Mouse (Mus musculus) spleen, embryonic (tissue): ENCODE data around the gene Ndst2.

ENCODE experiments used
- CTCF ChIA-PET: fragments of 350-600 bp; sonication (Branson Sonifier 250); formaldehyde crosslinking; loops from one replicate; lab custom pipeline; 2022; lab: Charles Lee

The Ndst2 gene

DNA sequence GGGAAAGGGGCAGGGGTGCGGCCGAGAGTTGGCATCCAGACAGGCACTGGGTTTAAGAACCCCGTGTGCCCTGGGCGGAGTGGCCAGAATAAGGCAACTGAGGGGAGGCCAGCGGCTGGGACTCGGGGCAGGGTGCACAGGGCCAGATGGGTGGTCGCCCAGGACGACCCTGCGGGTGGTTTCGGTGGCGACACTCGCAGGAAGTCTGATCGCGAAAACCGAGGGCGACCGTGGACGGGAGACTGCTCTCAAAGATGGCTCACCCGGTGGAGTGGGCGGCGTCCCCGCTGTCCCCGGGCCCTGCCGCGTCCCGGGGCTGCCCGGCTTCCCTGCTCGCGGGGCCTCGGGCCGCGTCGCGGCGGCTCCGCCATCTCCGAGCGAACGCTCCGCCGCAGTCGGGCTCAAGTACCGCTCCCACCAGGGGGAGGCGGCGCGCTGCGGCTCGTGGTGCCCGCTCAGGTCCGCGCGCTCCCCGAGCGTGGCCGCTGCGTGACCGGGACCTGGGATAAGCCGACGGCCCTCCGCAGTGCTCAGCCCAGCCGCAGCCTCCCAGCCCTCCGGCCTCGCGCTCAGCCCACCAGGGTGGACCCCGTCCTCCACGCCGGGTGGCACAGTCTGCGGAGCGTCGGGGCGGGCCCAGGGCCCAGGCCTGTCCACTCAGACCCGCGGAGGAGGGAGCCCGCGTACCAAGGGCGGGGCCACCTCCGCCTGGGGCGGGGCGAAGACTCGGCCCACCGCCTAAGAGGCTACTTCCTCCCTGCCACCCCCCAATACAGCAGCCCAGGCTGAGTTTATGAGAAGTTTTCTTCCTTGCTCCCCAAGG lies at the start of gene Ndst2:
Gene Ndst2 (minus strand): TSS at position 611 of the 823 bp plus-strand sequence.
- CTCF ChIA-PET: no interaction called here

DNA sequence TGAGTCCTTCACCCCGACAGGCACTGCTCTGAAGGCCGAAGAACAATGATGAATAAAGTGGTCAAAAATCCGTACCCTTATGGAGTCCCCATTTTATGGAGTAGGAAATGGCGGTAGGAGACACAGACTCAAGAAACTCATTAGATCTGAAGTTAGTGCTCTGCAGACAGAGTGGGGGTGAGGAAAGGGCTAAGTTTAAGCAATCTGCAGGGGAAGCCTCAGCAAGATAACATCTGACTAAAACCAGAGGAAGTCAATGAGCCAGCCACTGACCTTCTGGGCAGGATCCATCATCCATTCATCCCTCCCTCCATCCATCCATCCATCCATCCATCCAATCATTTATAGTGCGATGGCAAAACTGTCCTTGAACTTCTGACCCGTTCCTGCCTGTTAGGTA lies 49.2 kb upstream of the Ndst2 start:
- CTCF ChIA-PET: no interaction called here

DNA sequence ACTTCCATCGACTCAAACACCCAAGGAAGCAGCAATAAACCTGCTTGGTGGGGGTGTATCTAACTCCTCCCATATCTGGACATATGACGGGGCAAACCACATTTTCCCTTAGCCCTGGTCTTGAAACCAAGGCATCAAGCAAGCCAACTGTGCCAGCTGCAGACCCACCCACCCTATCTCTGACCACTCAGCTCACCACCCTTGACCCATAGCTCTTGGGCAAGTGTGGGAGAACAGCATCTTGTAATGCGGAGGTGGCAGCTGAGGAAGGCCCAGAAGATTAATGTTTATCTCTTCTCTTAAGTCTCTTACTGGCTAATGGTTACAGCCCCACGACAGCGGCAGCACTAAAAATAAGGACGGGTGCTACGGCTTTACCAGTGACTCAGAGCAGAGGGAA lies 48.5 kb upstream of the Ndst2 start:
- CTCF ChIA-PET: no interaction called here

DNA sequence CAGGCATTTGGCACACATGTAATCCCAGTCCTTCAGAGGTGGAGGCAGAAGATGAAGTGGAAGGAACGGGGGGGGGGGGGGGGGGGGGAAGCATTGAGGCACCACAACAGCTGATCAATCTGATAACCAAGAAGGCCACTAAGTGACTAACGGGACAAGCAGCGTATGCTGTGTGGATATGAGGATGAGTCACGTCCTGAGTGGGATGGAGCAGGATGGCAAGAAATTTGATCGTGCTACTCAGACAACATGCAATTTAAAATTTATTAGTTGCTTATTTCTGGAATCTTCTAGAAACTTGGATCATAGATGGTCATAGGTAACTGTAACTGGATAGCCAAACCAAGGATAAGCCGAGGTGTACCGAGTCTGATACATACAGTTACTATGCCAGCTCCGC lies 45.9 kb upstream of the Ndst2 start:
- CTCF ChIA-PET: no interaction called here

DNA sequence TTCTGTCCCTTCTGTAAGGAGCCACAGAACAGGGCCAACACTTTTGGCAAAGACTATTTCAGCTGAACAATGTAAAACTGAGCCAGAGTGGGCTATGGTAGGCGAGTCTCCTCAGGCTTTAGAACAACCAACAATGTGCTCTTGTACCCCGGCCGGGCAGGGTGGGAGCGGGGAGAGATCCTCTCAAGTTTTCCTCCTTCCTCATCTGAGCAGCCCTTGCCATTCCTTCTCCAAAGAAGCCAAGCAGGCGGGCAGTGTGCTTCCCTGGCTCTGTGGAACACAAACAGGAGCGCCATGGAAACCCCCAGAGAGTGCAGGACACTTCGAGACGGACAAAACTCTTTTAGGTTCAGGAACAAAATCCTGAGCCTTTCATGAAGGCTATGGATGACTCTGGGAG lies 44.1 kb upstream of the Ndst2 start:
- CTCF ChIA-PET: no interaction called here

DNA sequence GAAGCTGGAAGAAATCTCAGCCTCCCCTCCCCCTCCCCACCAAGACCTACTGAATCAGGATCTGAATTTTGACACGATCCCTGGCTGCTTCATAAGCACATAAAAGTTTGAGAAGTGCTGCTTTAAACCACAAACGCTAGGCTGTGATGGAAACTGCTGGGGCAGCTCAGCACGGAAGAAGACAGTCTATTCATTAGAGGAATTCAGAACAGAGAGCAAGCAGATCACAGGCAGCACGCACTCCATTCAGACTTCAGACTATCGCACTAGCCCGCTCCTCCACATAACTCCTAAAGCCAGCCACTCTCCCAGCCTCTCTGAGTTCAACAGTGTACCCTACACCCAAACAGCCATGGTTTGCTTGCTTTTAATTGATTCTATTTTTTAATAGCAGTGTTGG lies 41.3 kb upstream of the Ndst2 start:
- CTCF ChIA-PET: no interaction called here

DNA sequence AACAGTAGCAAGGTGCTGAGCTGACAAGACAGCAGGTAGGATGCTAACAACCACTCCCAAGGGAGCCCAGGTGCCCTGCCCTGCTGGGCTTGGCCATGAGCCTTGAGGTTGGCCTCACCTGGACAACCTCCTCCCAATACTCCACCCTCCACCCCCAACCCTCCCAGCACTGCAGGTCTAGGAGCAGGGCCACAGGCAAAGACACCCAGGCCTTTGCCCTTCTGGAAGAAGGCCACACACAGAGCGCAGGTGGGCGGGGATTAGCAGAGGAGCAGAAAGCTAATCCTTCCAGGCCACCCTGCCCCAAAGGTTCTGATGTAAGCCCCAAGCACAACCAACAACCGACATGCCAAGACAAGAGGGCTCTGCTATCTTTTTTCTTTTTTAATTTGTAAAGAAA lies 39.0 kb upstream of the Ndst2 start:
- CTCF ChIA-PET: interaction anchor here (0.6 kb wide), 1 partner anchor 171 kb away, joined by 8 read pairs; no protein-coding TSS in a partner anchor

DNA sequence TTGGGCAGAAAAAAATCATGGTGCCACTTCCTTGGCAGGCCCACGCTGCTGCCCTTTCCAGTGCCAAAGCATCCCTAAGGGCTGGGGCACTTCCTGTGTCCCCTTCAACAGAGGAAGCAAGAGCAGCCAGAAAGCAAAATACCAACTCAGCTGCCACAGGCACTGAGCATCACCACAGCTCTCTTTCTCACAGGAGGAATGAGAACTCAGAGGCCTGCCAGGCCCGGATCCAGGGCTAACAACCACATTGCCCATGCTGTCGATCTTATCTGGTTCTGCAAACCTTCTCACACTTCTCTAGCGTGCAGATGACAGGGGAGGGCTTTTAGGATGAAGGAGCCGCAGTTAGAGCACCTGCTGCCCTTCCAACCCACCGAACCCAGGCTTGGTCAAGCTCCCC lies 38.4 kb upstream of the Ndst2 start:
- CTCF ChIA-PET: no interaction called here

DNA sequence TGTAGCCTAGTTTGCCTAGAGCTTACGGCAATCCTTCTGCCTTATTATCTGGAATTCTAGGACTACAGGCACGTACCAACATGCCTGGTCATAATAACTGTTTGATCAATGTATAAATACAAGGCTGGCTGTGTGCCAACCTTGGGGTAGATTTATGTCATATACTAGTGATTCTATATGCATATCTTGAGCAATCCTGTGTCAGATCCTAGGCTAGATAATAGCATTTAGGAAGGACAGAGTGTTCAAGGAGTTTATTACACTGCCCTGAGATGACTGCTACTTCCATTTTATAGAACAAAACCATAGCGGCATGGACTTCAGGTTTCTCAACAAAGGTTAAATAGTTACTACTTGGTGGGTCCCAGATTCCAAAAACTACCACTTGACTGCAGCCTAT lies 37.6 kb upstream of the Ndst2 start:
- CTCF ChIA-PET: no interaction called here

DNA sequence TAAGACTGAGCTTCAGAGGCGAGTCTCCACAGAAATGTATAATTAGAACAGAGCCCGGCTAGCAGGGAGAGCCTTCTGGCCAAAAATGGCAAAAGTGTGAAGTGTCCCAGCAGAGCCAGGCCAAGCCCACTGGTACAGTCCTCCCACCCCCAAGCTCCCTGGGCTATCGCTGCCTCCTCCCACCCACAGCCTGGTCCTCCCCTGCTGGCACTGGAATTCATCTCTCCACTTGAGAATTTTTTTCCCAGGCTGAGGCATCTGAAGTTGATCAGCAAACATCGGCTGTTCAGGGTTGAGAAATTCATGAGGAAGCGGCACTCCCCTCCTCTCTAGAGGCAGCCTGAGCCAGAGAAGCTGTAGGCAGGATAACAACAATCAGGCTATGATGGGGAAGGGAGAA lies 34.2 kb upstream of the Ndst2 start:
- CTCF ChIA-PET: no interaction called here

DNA sequence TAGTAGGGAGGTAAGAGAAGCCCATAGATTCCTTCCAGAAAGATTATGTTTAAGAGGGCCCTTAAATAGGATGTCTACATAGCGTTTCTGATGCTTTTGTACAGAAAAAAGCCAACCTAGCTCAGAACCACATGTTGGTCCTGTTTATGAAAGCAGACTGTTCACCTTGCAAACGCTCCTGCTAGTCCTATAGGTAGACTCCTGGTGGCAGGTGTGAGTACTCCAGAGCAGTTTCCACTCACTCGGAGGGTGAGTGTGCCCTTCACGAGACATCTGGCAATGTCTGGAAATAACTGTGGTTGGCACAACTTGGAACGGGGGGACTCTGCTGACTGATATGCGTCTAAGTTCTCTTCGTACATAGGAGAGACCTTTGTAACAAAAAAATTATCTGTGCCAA lies 33.6 kb upstream of the Ndst2 start:
- CTCF ChIA-PET: interaction anchor here (0.7 kb wide), 1 partner anchor 13 kb away, joined by 4 read pairs; no protein-coding TSS in a partner anchor

DNA sequence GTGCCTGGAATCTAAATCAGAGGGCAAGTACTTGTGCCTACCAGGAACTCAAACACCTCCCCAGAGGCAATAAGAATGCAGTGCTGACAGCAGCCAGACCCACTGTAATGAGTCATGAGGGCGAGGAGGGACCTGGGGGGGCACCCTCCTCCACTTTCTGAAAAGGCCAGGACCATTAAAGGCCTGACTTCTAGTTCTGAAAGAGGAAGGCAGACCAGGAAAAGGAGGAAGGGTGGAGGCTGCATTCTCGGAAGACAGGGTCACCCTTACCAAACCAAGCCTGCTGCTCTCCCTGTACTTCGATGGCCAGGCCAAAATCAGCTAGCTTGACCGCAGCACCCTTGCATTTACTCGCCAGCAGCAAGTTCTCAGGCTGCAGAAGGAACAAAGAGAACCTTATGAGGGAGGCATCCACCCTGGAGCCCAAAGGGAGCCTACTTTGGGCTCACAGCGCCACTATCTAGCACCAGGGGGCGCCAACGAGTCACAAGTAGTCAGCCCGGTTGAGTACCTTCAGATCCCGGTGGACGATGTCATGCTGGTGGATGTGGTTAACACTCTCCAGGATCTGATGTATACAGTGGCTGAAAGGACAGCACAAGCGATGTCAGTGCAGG lies 31.4 kb upstream of the Ndst2 start:
- CTCF ChIA-PET: interaction anchor here (0.7 to 1.5 kb wide), 4 partner anchors 33 to 253 kb away, joined by 3 to 8 read pairs (median 6); no protein-coding TSS in a partner anchor

DNA sequence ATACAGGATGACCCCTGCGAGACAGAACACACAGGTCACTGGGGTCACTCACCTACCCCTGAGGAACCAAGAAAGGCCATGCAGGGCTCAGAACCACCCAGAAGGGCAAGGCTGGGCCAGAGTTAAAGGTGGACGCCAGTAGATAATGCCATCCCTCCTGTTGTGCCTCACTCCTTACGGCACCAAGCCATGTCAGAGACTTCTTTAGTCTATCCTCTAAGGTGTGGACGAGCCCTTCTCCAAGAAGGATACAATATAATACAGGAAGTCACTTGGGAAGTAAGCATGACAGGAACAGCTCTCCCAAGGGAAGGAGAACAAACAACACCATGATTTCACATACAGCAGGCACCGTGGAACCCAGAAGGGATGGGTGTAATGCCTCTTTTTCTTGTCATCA lies 30.6 kb upstream of the Ndst2 start:
- CTCF ChIA-PET: interaction anchor here (0.5 to 1.5 kb wide), 3 partner anchors 28 to 254 kb away, joined by 4 to 8 read pairs (median 4); no protein-coding TSS in a partner anchor

DNA sequence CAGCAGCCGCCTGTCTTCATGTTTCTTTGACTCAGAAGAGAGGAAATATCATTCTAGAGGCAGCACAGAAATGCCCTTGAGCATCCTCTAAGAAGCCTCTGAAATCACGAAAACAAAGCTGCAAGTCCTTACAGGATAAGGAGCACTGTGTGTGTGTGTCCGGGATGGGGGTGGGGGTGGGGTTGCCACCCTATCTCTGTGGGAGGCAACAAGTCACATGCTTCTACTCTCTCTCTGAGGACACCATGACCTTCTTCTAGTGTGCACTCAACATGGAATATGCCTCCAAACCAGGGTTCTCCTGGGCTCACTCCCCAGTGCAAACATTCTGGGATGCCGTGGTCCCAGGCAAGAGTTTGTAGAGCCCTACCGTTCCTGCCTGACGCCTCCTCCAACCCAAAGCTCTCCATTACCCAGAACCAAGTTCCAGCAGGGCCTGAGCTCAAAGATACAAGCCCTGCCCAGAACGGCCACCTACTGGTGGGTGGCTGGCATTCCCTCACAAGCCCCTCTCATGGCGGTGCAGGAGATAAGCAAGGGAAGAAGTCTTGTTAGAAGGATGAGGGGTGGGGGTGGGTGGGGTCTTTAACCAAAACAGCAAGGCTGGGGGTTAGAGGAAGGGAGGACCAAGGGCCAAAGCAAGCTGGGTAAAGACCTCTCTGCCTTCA lies 24.5 kb upstream of the Ndst2 start:
- CTCF ChIA-PET: interaction anchor here (0.5 to 0.7 kb wide), 2 partner anchors 11 to 102 kb away, joined by 3 to 7 read pairs; no protein-coding TSS in a partner anchor

DNA sequence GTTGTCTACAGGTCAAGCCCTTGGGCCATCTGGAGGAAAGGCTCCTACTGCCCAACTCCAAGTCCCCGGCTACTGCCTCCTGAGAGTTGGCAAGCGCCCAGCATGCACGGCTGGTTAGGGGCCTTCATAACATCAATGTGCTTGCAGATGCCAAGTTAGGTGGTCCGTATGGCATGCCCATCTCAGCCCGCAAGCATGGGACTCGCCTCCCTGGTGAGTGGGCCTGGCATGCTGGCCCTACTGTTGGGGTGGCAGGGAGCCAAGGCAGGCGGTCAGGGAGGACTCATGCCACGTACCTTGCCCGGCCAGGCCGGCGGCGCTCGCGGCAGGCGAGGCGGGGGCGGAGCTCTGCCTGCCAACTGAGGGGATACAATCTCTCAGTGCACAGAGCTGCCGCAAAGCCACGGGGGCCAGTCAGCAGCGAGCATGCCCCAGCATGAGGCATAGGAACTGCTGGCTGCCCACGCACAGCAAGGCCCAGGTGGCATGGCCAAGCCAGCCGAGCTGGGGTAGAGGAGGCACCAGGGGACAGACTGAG lies 23.1 kb upstream of the Ndst2 start:
- CTCF ChIA-PET: no interaction called here

DNA sequence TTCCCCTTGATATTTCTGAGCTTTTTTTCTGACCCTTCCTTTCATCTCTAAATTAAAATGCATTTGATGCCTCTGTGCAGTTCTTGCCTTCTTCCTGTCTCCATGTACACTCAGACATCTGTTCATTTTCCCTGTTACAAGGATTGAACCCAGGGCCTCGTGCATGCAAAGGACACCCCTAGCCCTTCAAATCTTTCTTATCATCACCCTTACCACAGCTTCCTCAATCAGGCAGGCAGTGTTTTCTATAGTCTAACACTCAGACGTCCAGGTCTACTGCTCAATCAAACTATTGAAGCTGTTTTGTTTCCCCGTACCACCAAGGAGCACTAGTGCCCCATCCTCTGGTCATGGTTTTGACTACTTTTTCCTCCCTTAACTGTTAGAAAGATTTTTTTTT lies 19.4 kb upstream of the Ndst2 start:
- CTCF ChIA-PET: no interaction called here

DNA sequence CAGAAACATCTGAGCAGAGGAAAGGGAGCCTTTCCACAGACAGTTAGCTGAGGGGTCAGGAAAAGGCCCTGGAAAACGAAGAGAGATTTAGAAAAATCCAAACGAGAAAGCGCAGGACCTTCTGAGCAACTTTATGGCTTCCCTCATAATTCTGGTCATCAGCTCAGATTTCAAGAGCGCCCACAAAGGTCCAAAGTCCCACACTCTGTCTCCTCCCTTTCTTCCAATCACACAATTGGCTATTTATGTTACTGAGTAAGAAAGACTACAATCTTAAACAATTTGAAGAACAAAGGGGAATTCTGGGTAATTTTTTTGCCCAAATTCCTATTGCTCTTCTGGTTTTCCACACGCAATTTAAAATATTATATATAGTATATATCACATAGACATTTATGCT lies 16.1 kb upstream of the Ndst2 start:
- CTCF ChIA-PET: no interaction called here

DNA sequence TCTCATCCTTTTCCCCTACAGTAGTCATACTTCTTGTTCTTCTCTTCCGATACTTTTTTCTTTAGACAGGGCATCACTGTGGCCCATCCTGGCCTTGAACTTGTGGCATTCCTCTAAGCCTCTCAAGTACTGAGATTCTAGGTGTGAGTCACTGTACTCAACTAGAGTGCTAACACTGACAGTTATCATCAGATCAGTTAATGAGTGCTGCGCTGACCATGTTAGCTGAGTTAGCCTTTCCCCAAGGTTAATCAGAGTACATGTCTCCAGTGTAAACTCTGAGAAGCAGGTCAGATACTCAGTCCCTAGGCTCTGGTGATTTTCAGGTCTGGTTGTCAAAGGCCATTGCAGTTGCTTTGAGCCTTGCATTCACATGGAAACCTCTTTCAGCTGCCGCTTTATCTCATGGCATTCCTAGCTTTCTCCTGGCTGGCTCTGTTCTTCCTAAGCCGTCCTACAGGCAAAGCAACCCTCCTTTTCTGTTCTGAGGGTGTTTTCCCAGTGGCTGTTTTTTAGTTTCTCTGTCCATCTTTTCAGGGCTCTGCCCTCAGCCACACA lies 15.2 kb upstream of the Ndst2 start:
- CTCF ChIA-PET: no interaction called here

DNA sequence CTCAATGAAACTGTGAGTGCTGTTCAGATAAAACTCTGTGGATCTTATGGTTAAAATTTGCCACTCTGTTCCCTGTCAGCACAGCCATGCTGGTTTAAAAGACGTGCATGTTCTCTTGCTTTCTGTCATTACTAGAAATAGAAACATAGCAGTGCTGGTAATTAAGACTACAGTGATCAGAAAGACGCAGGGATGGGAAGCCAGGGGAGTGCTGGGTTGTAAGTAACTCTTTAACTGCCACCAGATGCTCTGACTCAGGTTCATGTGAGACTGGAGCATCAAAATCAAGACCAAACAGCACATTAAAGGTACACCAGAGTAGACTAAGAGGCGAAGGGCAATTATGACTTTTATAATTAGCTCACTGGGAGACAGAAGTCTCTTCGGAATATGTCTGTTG lies 14.0 kb upstream of the Ndst2 start:
- CTCF ChIA-PET: no interaction called here

DNA sequence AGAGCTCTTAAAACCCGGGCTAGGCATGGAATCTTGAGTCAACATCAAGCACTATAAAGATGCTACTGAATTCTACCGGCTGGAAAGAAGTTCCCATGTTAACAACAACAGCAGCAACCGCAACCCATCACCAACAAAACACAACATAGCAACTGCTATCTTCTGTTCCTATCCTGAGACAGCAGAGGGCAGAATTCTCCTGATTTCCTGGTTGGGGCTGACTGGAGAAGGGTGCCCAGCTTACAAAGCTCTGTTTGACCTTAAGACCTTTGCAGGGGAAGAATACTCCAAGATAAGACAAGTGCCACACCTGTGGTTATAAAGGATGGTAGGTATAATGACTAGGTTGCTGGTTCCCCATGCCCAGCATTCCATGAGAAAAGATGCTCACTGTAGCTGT lies 12.6 kb upstream of the Ndst2 start:
- CTCF ChIA-PET: no interaction called here

DNA sequence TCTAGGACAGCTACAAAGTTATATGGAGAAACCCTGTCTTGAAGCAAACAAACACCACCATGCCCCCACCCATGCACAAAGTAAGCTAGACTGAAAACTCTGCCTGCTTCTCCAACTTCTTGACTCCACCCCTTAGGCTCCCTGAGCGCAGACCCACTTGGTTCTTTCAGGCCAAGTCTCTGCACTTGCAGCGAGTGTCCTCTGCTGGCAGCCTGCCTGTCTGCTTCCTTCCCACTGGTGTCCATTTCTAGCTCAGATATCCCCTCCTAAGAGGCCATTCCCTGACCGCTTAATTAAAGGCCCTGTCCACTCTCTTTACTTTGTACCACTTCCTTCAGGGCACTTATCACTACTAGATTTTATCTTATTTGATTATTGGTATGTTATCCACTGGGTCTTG lies 9.3 kb upstream of the Ndst2 start:
- CTCF ChIA-PET: interaction anchor here (0.6 kb wide), 1 partner anchor 198 kb away, joined by 4 read pairs; no protein-coding TSS in a partner anchor

DNA sequence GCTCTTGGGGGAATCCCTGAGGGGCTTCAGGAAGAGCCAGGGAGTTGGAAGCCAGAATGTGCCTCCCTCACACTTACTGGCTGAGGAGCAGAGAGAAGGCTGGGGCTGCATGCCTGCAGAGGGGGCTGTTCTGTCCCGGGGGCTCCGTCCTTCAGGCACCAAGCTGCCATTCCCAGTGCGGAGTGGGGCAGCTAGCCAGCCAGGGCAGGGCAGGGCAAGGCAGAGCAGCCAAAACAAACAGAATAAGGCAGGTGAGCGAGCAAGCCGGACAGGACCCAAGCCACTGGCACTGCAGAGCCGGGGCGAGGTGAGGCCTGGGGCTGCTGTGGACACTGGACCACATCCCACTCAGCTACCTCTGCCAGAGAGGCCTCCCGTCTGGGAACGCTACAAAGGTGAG lies 6.9 kb upstream of the Ndst2 start:
- CTCF ChIA-PET: no interaction called here
